Mouse (Mus musculus): ENCODE results near the gene Myocd. TPM values are rescaled to one million over a fixed set of nuclear protein-coding genes. Genes with fewer than 3 reads are reported as not detected.
A peak's percentile ranks its signal among the peaks of the same experiment; 100 is the strongest.

The Myocd gene
- polyA plus RNA-seq, 1 experiment from 2014 or later, result 3.0 TPM

GRCm38 (mm10) chr11:65142838-65143417, 126.9 kb downstream of the Myocd start:
- no peaks in the 10 kb centered on the region for H3K36me3 ChIP-seq (ENCODE audit: insufficient read depth, low read length)
- no peak overlapping the region for H3K27ac ChIP-seq (ENCODE audit: low read length)
- no peak overlapping the region for H3K4me3 ChIP-seq (ENCODE audit: low read depth, low read length)
- DNase-seq (ENCODE audit: low spot score), result no peak
- no peaks in the 10 kb centered on the region for H3K9me3 ChIP-seq (ENCODE audit: low read length)
- WGBS, result 68% methylated on average over 4 of the region's 4 CpGs
- H3K4me2 ChIP-seq (replicated peaks; ENCODE audit: low read depth, low read length), result no peak overlapping the region
- no peak for ATAC-seq
- no peak overlapping the region for H3K9ac ChIP-seq (replicated peaks; ENCODE audit: low read depth)
- H3K4me1 ChIP-seq (ENCODE audit: insufficient read depth, low read depth, low read length), result no peaks in the 10 kb centered on the region
- H3K27me3 ChIP-seq (replicated peaks; ENCODE audit: insufficient read depth, low read length), result no peaks in the 10 kb centered on the region
- no peak for TF ChIP-seq CTCF (IDR thresholded peaks at IDR 0.05)
- TF ChIP-seq EP300 (IDR thresholded peaks at IDR 0.05), result no peak

DNA sequence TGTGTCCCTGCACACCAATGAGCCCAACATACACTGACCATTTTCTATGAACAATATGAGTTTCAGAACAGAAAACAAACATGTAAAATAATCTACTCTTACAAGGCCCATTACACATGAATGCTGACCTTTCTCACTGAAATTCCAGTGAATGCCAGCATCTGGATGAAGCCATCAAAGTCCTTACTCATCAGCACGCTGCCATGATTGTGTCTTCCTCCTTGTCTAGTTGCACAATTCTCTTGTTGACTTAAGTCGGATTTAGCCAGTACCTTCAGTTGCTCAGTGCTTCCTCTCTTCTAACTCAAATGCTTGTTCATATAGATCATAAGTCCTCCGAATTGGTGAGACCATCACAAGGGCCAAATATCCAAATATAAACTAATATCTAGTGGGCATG, 130.8 kb downstream of the Myocd start:
- Histone ChIP-seq H3K9ac (replicated peaks; ENCODE audit: low read depth) (no peak overlapping the region), H3K9me3 (ENCODE audit: low read length) (no peaks in the 10 kb centered on the region), H3K36me3 (ENCODE audit: insufficient read depth, low read length) (no peaks in the 10 kb centered on the region), H3K4me1 (ENCODE audit: insufficient read depth, low read depth, low read length) (no peaks in the 10 kb centered on the region), H3K4me3 (ENCODE audit: low read depth, low read length) (no peak overlapping the region), H3K27me3 (replicated peaks; ENCODE audit: insufficient read depth, low read length) (no peaks in the 10 kb centered on the region), H3K27ac (ENCODE audit: low read length) (no peak overlapping the region), H3K4me2 (replicated peaks; ENCODE audit: low read depth, low read length) (no peak overlapping the region)
- TF ChIP-seq CTCF (IDR thresholded peaks at IDR 0.05), result no peak
- TF ChIP-seq EP300 (IDR thresholded peaks at IDR 0.05), result no peak
- DNase-seq (ENCODE audit: low spot score) (no peak), ATAC-seq (no peak)
- 87% methylated on average over 3 of the region's 3 CpGs for WGBS

- H3K4me3 ChIP-seq (ENCODE audit: low read depth, low read length), result no peak overlapping the region
- no peaks in the 10 kb centered on the region for H3K36me3 ChIP-seq (ENCODE audit: insufficient read depth, low read length)
- no peaks in the 10 kb centered on the region for H3K27me3 ChIP-seq (replicated peaks; ENCODE audit: insufficient read depth, low read length)
- no peak overlapping the region for H3K4me2 ChIP-seq (replicated peaks; ENCODE audit: low read depth, low read length)
- DNase-seq (ENCODE audit: low spot score) (no peak), ATAC-seq (no peak)
- H3K4me1 ChIP-seq (ENCODE audit: insufficient read depth, low read depth, low read length), result no peaks in the 10 kb centered on the region
- H3K9ac ChIP-seq (replicated peaks; ENCODE audit: low read depth), result no peak overlapping the region
- H3K27ac ChIP-seq (ENCODE audit: low read length), result no peak overlapping the region
- TF ChIP-seq CTCF (IDR thresholded peaks at IDR 0.05) (no peak), EP300 (IDR thresholded peaks at IDR 0.05) (no peak)
- H3K9me3 ChIP-seq (ENCODE audit: low read length), result no peaks in the 10 kb centered on the region
- 54% methylated on average over 2 of the region's 2 CpGs for WGBS
Measured at GRCm38 (mm10) chr11:65137145-65137652, 132.6 kb downstream of the Myocd start.

DNA sequence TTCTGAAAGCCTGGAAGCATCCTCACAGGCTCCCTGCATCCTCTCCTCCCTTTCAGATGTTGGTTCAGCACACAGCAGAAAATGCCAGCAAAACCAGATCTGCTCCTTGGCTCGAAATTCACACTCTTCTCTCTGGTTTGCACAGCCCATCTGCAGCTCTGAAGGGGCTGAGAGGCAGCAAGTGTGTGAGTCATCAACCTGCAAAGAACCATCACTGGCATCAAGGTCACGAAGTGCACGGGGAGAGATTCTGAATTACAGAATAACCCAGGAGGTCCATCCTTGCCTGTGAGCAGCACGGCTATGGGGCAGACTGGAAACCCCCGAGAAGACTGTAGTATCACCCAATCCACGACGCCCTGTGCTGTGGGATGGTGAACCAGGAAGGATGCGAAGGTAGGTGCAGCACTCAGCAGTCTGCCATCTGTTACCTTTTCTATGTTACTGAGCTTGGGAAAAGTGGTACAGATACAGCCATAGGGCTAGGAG, 134.5 kb downstream of the Myocd start:
- TF ChIP-seq CTCF (IDR thresholded peaks at IDR 0.05) (no peak), EP300 (IDR thresholded peaks at IDR 0.05) (no peak)
- Histone ChIP-seq H3K27me3 (replicated peaks; ENCODE audit: insufficient read depth, low read length) (no peaks in the 10 kb centered on the region), H3K4me1 (ENCODE audit: insufficient read depth, low read depth, low read length) (no peaks in the 10 kb centered on the region), H3K36me3 (ENCODE audit: insufficient read depth, low read length) (no peaks in the 10 kb centered on the region), H3K9ac (replicated peaks; ENCODE audit: low read depth) (no peak overlapping the region), H3K4me3 (ENCODE audit: low read depth, low read length) (no peak overlapping the region), H3K4me2 (replicated peaks; ENCODE audit: low read depth, low read length) (no peak overlapping the region), H3K9me3 (ENCODE audit: low read length) (no peaks in the 10 kb centered on the region), H3K27ac (ENCODE audit: low read length) (no peak overlapping the region)
- DNase-seq (ENCODE audit: low spot score) (no peak), ATAC-seq (no peak)
- WGBS, result 77% methylated on average over 8 of the region's 8 CpGs

DNA sequence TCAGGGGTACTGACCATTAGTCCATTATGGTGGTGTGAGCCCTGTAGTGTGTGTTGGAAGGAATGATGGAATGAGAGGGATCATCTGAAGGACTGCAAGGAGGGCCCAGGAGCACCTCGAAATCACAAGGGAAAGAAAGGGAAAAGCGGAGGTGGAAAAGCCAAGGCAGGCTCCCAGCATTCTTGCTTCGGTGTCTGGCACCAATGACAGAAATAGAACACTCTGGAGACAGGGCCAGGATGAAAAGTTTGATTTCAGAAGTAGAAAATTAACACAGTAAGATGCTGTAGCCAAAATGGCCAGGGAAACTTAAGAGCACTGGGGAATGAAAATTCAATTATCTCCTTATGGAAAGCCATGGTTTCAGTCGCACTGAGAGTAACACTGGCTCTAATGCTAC, 136.1 kb downstream of the Myocd start:
- H3K36me3 ChIP-seq (ENCODE audit: insufficient read depth, low read length), result no peaks in the 10 kb centered on the region
- H3K4me3 ChIP-seq (ENCODE audit: low read depth, low read length), result no peak overlapping the region
- H3K27me3 ChIP-seq (replicated peaks; ENCODE audit: insufficient read depth, low read length), result no peaks in the 10 kb centered on the region
- H3K4me2 ChIP-seq (replicated peaks; ENCODE audit: low read depth, low read length), result no peak overlapping the region
- DNase-seq (ENCODE audit: low spot score), result no peak
- no peaks in the 10 kb centered on the region for H3K4me1 ChIP-seq (ENCODE audit: insufficient read depth, low read depth, low read length)
- no peak overlapping the region for H3K9ac ChIP-seq (replicated peaks; ENCODE audit: low read depth)
- no peak overlapping the region for H3K27ac ChIP-seq (ENCODE audit: low read length)
- no peak for ATAC-seq
- H3K9me3 ChIP-seq (ENCODE audit: low read length), result no peaks in the 10 kb centered on the region
- WGBS, result 88% methylated on average over 4 of the region's 4 CpGs
- TF ChIP-seq CTCF (IDR thresholded peaks at IDR 0.05) (no peak), EP300 (IDR thresholded peaks at IDR 0.05) (no peak)

GRCm38 (mm10) chr11:65129110-65129509, 140.7 kb downstream of the Myocd start:
- Histone ChIP-seq H3K36me3 (ENCODE audit: insufficient read depth, low read length) (no peaks in the 10 kb centered on the region), H3K4me1 (ENCODE audit: insufficient read depth, low read depth, low read length) (no peaks in the 10 kb centered on the region), H3K27ac (ENCODE audit: low read length) (no peak overlapping the region), H3K4me3 (ENCODE audit: low read depth, low read length) (no peak overlapping the region), H3K27me3 (replicated peaks; ENCODE audit: insufficient read depth, low read length) (no peaks in the 10 kb centered on the region), H3K9me3 (ENCODE audit: low read length) (no peaks in the 10 kb centered on the region), H3K9ac (replicated peaks; ENCODE audit: low read depth) (no peak overlapping the region), H3K4me2 (replicated peaks; ENCODE audit: low read depth, low read length) (no peak overlapping the region)
- WGBS, result 85% methylated on average over 4 of the region's 4 CpGs
- DNase-seq (ENCODE audit: low spot score) (no peak), ATAC-seq (no peak)
- peak; percentile 31; the same call in 1 of the 2 replicates for TF ChIP-seq CTCF (IDR thresholded peaks at IDR 0.05)
- TF ChIP-seq EP300 (IDR thresholded peaks at IDR 0.05), result no peak
